Mouse (Mus musculus) spleen, adult 12 weeks (tissue): ENCODE results near the gene Setd3.

Source experiments
- DNase-seq: peaks from one replicate; pipeline ENCODE4 v3.0.0; 2022; ENCODE audit warnings: low spot score

The Setd3 gene

GRCm38 (mm10) chr12:108179246-108179320 lies at the start of gene Setd3:
Setd3 (minus strand) TSS chr12:108179314.
- DNase-seq, result no peak

GRCm38 (mm10) chr12:108227527-108227926 lies 48.4 kb upstream of the Setd3 start:
- no peak for DNase-seq

- no peak for DNase-seq
Measured at GRCm38 (mm10) chr12:108226941-108227340, 47.8 kb upstream of the Setd3 start.

- DNase-seq, result no peak
Measured at GRCm38 (mm10) chr12:108226216-108226615, 47.1 kb upstream of the Setd3 start.

- no peak for DNase-seq
Measured at GRCm38 (mm10) chr12:108225781-108226180, 46.7 kb upstream of the Setd3 start.

GRCm38 (mm10) chr12:108223357-108223756 lies 44.2 kb upstream of the Setd3 start:
- DNase-seq, result no peak

- DNase-seq, result no peak
Measured at GRCm38 (mm10) chr12:108221712-108222111, 42.6 kb upstream of the Setd3 start.

- DNase-seq, result no peak
Measured at GRCm38 (mm10) chr12:108221206-108221605, 42.1 kb upstream of the Setd3 start.

GRCm38 (mm10) chr12:108220621-108221020 lies 41.5 kb upstream of the Setd3 start:
- DNase-seq, result no peak

- DNase-seq, result no peak
Measured at GRCm38 (mm10) chr12:108219825-108220616, 40.9 kb upstream of the Setd3 start.

GRCm38 (mm10) chr12:108219163-108219562 lies 40.0 kb upstream of the Setd3 start:
- no peak for DNase-seq

- no peak for DNase-seq
Measured at GRCm38 (mm10) chr12:108217572-108217971, 38.5 kb upstream of the Setd3 start.

- no peak for DNase-seq
Measured at GRCm38 (mm10) chr12:108216611-108217370, 37.7 kb upstream of the Setd3 start.

- DNase-seq, result no peak
Measured at GRCm38 (mm10) chr12:108215090-108215489, 36.0 kb upstream of the Setd3 start.

GRCm38 (mm10) chr12:108213090-108214041 lies 34.3 kb upstream of the Setd3 start:
- no peak for DNase-seq

GRCm38 (mm10) chr12:108212476-108212875 lies 33.4 kb upstream of the Setd3 start:
- no peak for DNase-seq

GRCm38 (mm10) chr12:108212071-108212470 lies 33.0 kb upstream of the Setd3 start:
- no peak for DNase-seq

GRCm38 (mm10) chr12:108210623-108211022 lies 31.5 kb upstream of the Setd3 start:
- DNase-seq, result no peak

GRCm38 (mm10) chr12:108208726-108209438 lies 29.8 kb upstream of the Setd3 start:
- DNase-seq, result no peak

- no peak for DNase-seq
Measured at GRCm38 (mm10) chr12:108208216-108208615, 29.1 kb upstream of the Setd3 start.

GRCm38 (mm10) chr12:108206641-108207040 lies 27.5 kb upstream of the Setd3 start:
- DNase-seq, result peak; percentile 54

- DNase-seq, result no peak
Measured at GRCm38 (mm10) chr12:108204978-108205377, 25.9 kb upstream of the Setd3 start.
